Mouse (Mus musculus): ENCODE results near the gene Pianp.

Gene Pianp

GRCm38 (mm10) chr6:125008586-125009128, 12.2 kb downstream of the Pianp start:
- peak; percentile 98 for DNase-seq (ENCODE audit: low read depth)

DNA sequence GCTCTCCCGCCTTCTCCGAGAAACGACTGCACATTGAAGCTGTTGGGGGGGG, 12.5 kb downstream of the Pianp start, which contains the start of gene Zfp384:
Zfp384 (plus strand) TSS at position 17 of the 52 bp plus-strand sequence.
- DNase-seq (ENCODE audit: low read depth), result no peak

DNA sequence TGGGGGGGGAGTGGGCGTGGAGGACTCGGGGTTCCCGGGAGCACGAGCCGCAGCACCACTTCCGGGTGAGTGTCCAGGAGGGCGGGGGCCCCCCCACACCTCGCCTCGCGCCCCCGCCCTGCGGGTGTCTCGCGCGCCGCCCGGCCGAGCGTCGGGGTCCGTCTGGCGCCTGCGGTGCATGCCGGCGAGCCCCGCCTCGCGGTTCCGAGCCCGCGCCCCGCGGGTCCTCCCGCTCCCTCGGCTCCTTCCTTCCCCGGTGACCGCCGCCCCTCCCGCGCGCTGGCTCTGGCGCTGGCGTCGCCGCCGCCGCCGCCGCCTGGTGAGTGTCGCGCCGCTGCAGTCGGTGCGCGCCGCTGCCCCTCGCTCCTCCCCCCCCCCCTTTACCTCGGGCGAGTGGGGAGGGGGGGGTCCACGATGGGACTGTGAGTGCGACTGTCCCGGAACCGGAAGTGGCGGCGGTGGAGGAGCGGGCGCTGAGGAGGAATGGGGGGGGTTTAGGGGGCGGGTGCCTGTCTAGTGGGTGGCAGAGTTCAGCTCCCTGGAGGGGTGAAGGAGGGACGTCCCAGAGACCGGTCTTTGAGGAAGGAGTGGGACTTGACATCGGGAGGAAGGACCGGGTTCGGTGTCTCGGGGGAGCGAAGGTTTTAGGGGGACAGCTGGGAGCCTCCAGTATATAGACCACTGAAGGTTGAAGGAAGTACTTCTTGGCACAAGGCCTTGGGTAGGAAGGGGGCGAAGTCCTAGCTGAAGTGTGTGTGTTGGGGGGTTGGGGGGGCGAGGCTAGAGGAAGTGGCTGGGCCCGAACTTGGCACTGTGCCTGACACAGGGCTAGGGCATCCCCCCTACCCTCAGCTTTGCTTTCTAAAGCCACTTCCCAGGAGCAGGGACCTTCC, 12.9 kb downstream of the Pianp start:
- peak; percentile 91 for DNase-seq (ENCODE audit: low read depth)

DNA sequence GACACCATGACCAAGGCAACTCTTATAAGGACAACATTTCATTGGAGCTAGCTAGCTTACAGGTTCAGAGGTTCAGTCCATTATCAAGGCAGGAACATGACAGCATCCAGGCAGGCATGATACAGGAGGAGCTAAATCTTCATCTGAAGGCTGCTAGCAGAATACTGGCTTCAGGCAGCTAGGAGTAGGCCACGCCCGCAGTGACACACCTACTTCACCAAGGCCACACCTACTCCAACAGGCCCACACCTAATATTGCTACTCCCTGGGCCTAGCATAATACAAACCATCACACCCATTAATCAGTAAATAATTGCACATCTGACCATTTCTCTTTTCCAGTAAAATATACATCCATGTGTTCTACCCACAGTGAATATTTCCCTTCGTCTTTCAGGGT, 21.2 kb downstream of the Pianp start:
- DNase-seq (ENCODE audit: low read depth), result no peak

DNA sequence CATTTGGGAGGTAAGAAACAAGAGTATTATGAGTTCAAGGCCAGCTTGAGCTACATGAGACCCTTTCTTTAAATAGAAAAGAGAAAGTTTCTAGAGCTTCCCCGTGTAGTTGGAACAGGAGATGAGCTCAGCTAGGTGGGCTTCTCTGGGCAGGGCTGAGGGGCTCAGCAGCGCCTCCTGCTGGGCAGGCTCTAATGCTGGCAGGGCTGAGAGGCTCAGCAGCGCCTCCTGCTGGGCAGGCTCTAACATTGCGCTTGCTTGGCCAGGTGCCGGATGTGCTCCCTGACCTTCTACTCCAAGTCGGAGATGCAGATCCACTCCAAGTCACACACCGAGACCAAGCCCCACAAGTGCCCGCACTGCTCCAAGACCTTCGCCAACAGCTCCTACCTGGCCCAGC, 34.0 kb downstream of the Pianp start:
- DNase-seq (ENCODE audit: low read depth), result peak; percentile 81

DNA sequence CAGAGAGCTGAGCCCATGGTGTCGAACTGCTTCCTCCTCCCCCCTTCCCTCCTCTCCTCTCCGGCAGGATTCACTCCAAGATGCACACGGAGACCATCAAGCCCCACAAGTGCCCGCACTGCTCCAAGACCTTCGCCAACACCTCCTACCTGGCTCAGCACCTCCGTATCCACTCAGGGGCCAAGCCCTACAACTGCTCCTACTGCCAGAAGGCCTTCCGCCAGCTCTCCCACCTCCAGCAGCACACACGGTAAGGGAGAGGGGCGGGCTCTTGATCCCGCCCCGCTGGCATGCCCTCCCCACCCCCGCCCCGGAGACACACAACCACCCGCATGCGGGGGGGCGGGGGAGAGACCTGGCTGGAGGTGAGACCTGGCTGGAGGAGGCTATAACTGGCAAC, 35.1 kb downstream of the Pianp start:
- DNase-seq (ENCODE audit: low read depth), result no peak

DNA sequence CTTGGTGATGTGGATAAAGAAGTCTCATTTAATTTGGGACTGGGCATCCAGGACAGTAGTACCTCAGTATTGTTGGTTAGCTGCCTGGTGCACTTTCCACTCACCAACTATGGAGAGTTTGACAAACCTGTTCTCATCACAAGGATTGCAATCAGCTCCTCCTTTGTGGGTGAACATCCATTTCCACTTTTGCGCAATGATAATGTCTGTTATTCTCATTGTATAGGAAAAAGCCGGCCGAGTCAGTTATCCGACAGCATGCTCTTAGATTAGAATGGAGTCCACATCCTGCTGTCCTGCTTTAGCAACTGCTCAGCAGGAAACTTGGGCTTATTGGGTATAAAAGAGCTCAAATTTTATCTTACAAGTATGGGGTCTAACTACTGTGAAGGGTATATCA, 42.2 kb downstream of the Pianp start:
- DNase-seq (ENCODE audit: low read depth), result no peak

DNA sequence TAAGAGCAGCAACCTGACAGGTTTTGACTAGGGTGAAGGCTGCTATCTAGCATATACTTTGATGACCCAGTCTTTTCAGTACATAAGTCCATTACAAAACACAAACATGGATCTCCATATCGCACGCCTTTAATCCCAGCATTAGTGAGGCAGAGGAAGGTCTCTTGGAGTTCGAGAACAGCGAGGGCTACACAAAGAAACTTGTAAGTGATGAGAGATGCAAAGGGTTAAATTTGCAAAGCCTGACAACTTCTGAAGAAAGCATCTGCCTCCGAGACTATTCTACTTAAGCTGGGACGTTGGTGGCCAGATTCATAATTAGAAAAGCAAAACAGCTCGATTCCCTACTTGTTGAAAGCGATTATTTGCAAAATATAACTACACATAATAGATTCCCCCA, 42.6 kb downstream of the Pianp start:
- no peak for DNase-seq (ENCODE audit: low read depth)

DNA sequence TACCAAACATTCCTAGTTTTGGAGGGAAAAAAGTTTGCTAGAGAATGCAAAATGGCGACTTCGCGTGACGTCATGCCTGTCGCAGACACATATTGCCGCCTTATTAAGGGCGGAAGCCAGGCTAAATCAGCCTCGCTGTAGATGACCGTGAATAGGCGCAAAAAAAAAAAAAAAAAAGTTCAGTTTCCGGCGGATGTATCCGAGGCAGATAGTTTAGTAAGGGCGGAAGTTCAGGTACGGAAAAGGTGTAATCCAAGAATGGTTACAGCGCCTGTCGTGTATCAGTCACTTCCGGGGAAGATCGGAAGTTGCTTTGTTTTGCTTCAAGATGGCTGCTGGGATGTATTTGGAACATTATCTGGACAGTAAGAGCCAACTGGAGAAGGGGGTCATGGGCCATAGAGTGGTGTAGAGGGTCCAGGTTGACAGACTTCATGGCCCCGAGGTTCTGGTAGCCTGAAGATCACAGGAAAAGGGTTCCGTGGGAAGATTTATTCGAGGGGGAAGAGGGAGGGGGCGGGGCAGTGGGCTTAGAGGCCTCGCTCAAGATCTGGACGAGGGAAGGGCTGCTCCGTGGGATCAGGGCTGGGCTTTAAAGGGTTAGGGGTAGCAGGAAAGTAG, 43.1 kb downstream of the Pianp start, which contains the start of gene Ing4:
Ing4 (plus strand) TSS at position 228 of the 621 bp plus-strand sequence.
- peak; percentile 98 for DNase-seq (ENCODE audit: low read depth)

DNA sequence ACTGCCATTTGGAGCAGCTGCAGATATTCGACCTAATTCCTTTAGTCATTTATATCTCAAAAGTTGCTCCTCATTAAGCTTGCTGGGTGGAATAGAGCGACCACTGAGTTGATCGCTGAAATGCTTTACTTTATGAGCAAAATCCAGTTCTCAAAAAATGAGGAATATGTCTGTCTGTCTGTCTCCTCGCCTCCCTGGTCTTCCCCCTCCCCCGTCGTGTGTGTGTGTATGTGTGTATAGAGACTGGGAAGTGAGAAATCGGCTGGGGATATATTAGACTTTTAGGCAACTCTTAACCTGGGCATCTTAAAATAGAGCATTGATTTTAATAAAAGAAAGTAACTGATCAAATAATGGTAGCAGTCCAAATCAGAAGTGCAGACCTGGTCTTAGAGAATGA, 43.7 kb downstream of the Pianp start:
- no peak for DNase-seq (ENCODE audit: low read depth)

DNA sequence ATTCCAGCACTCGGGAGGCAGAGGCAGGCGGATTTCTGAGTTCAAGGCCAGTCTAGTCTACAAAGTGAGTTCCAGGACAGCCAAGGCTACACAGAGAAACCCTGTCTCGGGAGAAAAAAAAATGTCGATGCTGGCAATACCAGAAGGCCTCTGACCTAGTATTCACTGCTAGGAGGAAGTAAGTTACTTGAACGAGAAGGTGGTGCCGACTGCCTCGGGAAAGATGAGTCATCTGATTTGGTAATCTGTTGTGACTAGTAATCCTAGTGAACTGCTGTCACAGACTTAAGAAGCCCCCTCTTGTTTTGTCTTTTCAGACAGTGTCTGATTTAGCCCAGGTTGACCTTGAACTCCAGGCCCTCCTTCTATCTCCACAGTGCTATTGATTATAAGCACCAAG, 44.6 kb downstream of the Pianp start:
- DNase-seq (ENCODE audit: low read depth), result no peak

DNA sequence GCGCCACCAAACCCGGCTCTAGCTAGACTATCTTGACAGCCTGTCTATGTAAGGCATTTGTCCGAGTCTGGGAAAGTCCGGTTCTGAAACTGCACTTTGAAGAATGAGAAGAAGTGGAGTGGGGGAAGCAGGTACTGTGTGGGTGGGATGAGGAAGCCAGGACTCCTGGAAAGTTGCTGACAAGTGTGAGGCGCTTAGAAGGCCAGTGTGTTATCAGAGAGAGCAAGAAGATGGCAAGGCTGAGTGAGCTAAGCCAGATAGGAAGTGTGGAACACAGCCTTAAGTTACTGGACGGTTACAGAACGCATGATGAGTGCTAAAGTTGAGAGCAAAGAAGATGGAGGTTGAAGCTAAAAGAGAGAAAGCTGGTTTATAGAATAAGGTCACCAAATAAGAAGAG, 45.6 kb downstream of the Pianp start:
- no peak for DNase-seq (ENCODE audit: low read depth)

DNA sequence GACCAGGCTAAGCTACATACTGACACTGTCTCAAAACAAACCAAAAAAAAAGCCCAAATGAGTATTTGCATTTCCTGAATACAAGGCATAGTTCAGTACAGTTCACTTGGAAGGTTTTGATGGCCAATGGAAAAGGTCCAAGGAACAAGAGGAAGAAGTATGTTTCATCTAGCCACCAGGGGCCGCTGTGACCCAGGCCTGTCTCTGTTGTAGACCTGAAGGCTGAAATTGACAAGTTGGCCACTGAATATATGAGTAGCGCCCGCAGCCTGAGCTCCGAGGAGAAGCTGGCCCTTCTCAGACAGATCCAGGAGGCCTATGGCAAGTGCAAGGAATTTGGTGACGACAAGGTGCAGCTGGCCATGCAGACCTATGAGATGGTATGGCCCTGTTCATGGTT, 50.2 kb downstream of the Pianp start:
- DNase-seq (ENCODE audit: low read depth), result peak; percentile 86

DNA sequence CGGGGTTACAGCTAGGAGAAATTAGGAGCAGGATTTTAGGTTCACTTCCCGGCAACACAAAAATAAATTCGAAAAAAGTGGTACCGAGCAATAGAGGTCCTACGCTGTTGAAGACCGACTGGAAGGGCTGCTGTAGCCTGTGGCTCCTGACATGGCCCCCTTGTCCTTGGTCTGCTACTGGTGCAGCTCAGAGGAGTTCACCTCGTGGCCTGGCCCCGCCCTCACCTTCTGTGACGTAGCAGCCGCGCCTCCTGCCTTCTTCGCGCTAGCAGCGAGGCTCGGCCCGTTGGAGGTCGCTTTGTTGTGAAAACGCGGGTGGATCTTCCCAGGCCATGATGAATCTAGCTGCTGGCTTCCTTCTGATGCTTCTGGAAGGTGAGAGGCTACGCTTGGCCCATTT, 53.2 kb downstream of the Pianp start, which contains the start of gene Acrbp:
Acrbp (plus strand) TSS at position 12 of the 400 bp plus-strand sequence.
- DNase-seq (ENCODE audit: low read depth), result no peak

GRCm38 (mm10) chr6:125051237-125051636, 54.7 kb downstream of the Pianp start:
- peak; percentile 62 for DNase-seq (ENCODE audit: low read depth)
